Mouse (Mus musculus): ENCODE data around the gene Kalrn. TPM values are rescaled to one million over a fixed set of nuclear protein-coding genes. Genes with fewer than 3 reads are reported as not detected.
"Not testable (repeated sequence)": the region's sequence is repeated elsewhere in the genome, so short reads cannot be mapped to it uniquely, and the experiment has no call there.

Kalrn gene
- polyA plus RNA-seq, 1 experiment from 2014 or later, result 23.7 TPM

- Histone ChIP-seq H3K36me3 (no peaks in the 10 kb centered on the region), H3K4me2 (no peak overlapping the region), H3K27me3 (replicated peaks) (0 out of 2 replicates have a peak, but pooled peaks cover 4% of the 10 kb centered on the region), H3K4me3 (replicated peaks) (no peak overlapping the region), H3K27ac (replicated peaks) (no peak overlapping the region), H3K9ac (replicated peaks) (no peak overlapping the region), H3K4me1 (peaks cover 25% of the 10 kb centered on the region), H3K9me3 (replicated peaks) (no peaks in the 10 kb centered on the region)
- no peak for ATAC-seq (ENCODE audit: low FRiP score)
- WGBS, result 80% methylated on average over 4 of the region's 4 CpGs
Observed at GRCm38 (mm10) chr16:34321066-34321790, 252.1 kb downstream of the Kalrn start.

GRCm38 (mm10) chr16:34320023-34320800 is 253.1 kb downstream of the Kalrn start:
- H3K4me2 ChIP-seq, result no peak overlapping the region
- ATAC-seq (ENCODE audit: low FRiP score), result no peak
- WGBS, result 74% methylated on average over 11 of the region's 11 CpGs
- no peak overlapping the region for H3K4me3 ChIP-seq (replicated peaks)
- no peaks in the 10 kb centered on the region for H3K36me3 ChIP-seq
- H3K9me3 ChIP-seq (replicated peaks), result no peaks in the 10 kb centered on the region
- 0 out of 2 replicates have a peak, but pooled peaks cover 4% of the 10 kb centered on the region for H3K27me3 ChIP-seq (replicated peaks)
- H3K27ac ChIP-seq (replicated peaks), result no peak overlapping the region
- peaks cover 27% of the 10 kb centered on the region for H3K4me1 ChIP-seq
- H3K9ac ChIP-seq (replicated peaks), result no peak overlapping the region

DNA sequence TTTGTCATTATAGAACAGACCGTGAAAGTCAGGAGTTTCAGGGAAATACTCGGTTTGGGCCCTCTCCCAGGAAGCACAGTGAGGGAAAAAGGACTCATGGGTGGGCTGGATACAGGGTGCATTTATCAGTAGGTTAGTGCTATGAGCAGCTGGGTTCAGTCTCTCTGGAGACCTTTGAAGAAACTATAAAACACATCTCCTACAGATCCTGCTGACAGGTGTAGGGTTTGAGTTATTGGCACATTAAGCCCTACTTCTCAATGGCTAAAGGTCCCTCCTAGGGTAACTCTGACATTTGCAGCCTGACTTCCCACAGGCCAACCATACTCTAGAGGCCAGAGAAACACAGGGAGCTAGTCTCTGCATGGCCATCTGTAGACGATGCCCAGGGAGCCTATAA is 256.2 kb downstream of the Kalrn start:
- Histone ChIP-seq H3K4me2 (no peak overlapping the region), H3K9me3 (replicated peaks) (no peaks in the 10 kb centered on the region), H3K9ac (replicated peaks) (no peak overlapping the region), H3K4me3 (replicated peaks) (no peak overlapping the region), H3K27me3 (replicated peaks) (0 out of 2 replicates have a peak, but pooled peaks cover 4% of the 10 kb centered on the region), H3K36me3 (0 out of 2 replicates have a peak, but pooled peaks cover 3% of the 10 kb centered on the region), H3K4me1 (peaks cover 20% of the 10 kb centered on the region), H3K27ac (replicated peaks) (no peak overlapping the region)
- ATAC-seq (ENCODE audit: low FRiP score), result no peak
- 6% methylated on average over 3 of the region's 3 CpGs for WGBS

DNA sequence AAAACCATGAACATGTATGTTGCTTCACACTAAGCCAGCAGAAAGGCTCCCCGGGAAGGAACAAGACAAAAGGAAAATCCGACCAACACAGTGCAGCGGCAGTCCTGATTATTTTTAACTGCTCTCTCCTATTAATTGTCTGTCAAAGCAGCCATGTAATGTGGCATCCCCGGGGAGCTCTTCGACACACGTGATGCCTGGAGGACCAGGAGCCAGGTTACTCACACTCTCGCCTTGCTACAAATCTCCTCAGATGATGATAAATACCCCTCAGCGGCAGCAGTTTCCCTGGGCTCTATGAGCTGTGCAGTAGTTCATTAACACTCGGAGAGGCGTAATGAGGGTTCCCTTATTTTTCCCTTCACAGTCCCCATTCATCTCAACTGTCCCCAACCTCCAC is 257.1 kb downstream of the Kalrn start:
- Histone ChIP-seq H3K9ac (replicated peaks) (no peak overlapping the region), H3K9me3 (replicated peaks) (no peaks in the 10 kb centered on the region), H3K4me1 (peaks cover 27% of the 10 kb centered on the region), H3K4me2 (peak overlapping the region; percentile 9; the same call in 1 of the 2 replicates), H3K27me3 (replicated peaks) (0 out of 2 replicates have a peak, but pooled peaks cover 4% of the 10 kb centered on the region), H3K27ac (replicated peaks) (peak overlapping the region; percentile 71), H3K36me3 (0 out of 2 replicates have a peak, but pooled peaks cover 3% of the 10 kb centered on the region), H3K4me3 (replicated peaks) (no peak overlapping the region)
- peak; percentile 45; the same call in 1 of the 2 replicates for ATAC-seq (ENCODE audit: low FRiP score)
- 23% methylated on average over 10 of the region's 10 CpGs for whole genome bisulfite sequencing

DNA sequence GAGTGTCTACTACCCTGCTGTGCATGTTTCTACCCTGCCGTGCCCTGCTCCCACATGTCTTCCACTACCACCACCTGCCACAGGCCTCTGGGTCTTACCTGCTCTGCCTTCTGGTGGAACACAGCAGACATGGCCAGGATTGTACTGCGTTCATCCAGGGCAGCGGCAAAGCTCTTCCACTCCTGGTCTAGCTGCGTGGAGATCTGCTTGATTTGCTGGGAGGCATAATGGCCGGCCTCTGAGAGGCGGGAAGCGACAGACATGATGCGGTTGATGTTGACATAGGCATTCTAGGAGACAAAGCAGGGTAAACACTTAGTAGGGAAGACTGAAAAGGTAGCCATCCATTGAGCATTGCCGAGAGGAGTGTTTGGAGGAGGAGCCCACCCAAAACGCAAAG is 259.3 kb downstream of the Kalrn start:
- 92% methylated on average over 10 of the region's 10 CpGs for WGBS
- H3K27ac ChIP-seq (replicated peaks), result no peak overlapping the region
- no peak overlapping the region for H3K4me3 ChIP-seq (replicated peaks)
- no peak overlapping the region for H3K4me2 ChIP-seq
- peaks cover 31% of the 10 kb centered on the region for H3K4me1 ChIP-seq
- no peak overlapping the region for H3K9ac ChIP-seq (replicated peaks)
- H3K27me3 ChIP-seq (replicated peaks), result 0 out of 2 replicates have a peak, but pooled peaks cover 4% of the 10 kb centered on the region
- no peaks in the 10 kb centered on the region for H3K9me3 ChIP-seq (replicated peaks)
- peaks cover 13% of the 10 kb centered on the region for H3K36me3 ChIP-seq
- no peak for ATAC-seq (ENCODE audit: low FRiP score)

DNA sequence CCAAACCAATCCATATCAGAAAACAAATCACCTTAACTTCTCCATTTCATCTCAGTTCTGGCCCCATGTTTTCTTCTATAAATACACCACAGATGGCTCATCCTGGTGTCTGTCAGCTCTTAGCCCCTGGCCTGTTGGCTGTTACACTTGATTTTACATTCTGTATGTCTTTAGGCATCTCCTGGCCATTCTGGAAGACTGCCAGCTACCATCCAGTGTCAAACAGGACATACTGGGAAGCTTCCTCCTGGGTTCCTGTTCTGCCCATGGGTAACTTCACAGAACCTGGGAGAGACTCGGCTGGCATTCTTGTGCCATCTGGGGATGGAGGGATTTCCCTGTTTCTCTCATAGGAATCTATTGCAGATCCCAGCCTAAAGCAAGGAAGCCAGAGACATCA is 261.8 kb downstream of the Kalrn start:
- Histone ChIP-seq H3K4me2 (no peak overlapping the region), H3K4me1 (peaks cover 20% of the 10 kb centered on the region), H3K27ac (replicated peaks) (no peak overlapping the region), H3K9ac (replicated peaks) (no peak overlapping the region), H3K27me3 (replicated peaks) (0 out of 2 replicates have a peak, but pooled peaks cover 3% of the 10 kb centered on the region), H3K9me3 (replicated peaks) (no peaks in the 10 kb centered on the region), H3K4me3 (replicated peaks) (no peak overlapping the region), H3K36me3 (peaks cover 26% of the 10 kb centered on the region)
- ATAC-seq (ENCODE audit: low FRiP score), result no peak
- WGBS, result 69% methylated on average over 1 of the region's 1 CpGs

- H3K4me2 ChIP-seq, result no peak overlapping the region
- no peak overlapping the region for H3K27ac ChIP-seq (replicated peaks)
- H3K36me3 ChIP-seq, result peaks cover 26% of the 10 kb centered on the region
- H3K9me3 ChIP-seq (replicated peaks), result no peaks in the 10 kb centered on the region
- WGBS, result 95% methylated on average over 8 of the region's 8 CpGs
- H3K4me3 ChIP-seq (replicated peaks), result no peak overlapping the region
- H3K27me3 ChIP-seq (replicated peaks), result 0 out of 2 replicates have a peak, but pooled peaks cover 3% of the 10 kb centered on the region
- peaks cover 15% of the 10 kb centered on the region for H3K4me1 ChIP-seq
- ATAC-seq (ENCODE audit: low FRiP score), result no peak
- H3K9ac ChIP-seq (replicated peaks), result no peak overlapping the region
Observed at GRCm38 (mm10) chr16:34310363-34310762, 263.0 kb downstream of the Kalrn start.

DNA sequence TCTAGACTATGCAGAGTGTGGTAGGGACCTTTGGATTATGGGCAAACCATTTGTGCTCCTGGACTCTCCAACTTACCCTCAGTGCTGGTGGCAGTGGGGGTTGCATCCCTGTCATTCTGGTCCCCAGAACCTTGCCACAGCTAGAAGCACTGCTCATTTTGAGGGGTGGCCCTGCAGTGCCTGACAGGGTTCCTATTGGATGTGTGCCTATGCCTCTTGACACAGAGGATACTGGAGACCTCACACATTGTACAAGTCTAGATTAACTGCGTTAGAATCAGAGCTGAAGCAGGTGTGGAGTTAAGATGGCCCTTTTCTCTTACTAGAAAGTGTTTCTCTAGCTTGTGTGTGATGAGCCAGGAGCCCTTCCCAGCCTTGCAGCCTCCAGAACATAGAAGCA is 265.0 kb downstream of the Kalrn start:
- peaks cover 15% of the 10 kb centered on the region for H3K4me1 ChIP-seq
- no peak overlapping the region for H3K9ac ChIP-seq (replicated peaks)
- H3K27ac ChIP-seq (replicated peaks), result no peak overlapping the region
- 0 out of 2 replicates have a peak, but pooled peaks cover 3% of the 10 kb centered on the region for H3K27me3 ChIP-seq (replicated peaks)
- no peaks in the 10 kb centered on the region for H3K9me3 ChIP-seq (replicated peaks)
- WGBS, result 76% methylated on average over 1 of the region's 1 CpGs
- no peak overlapping the region for H3K4me3 ChIP-seq (replicated peaks)
- no peak overlapping the region for H3K4me2 ChIP-seq
- H3K36me3 ChIP-seq, result peaks cover 28% of the 10 kb centered on the region
- ATAC-seq (ENCODE audit: low FRiP score), result no peak

DNA sequence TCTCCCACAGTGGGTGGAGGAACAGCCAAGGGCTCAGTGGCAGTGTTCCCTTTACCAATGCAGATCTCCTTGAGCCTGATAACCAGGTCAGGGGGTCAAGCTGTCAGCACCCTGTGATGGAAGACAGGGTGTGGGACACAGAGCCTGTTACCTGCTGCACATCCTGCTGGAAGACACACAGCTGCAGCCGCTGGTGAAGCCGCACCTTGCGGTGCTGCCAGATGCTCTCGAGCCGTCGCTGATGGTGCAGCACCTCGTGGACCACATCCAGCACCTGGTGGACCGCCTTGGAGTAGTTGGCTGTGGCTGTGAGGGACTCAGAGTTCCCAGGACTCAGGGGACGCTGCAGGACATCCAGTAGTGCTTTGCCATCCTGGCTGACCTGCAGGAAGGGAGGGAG is 265.9 kb downstream of the Kalrn start:
- WGBS, result 81% methylated on average over 9 of the region's 9 CpGs
- ATAC-seq (ENCODE audit: low FRiP score), result no peak

DNA sequence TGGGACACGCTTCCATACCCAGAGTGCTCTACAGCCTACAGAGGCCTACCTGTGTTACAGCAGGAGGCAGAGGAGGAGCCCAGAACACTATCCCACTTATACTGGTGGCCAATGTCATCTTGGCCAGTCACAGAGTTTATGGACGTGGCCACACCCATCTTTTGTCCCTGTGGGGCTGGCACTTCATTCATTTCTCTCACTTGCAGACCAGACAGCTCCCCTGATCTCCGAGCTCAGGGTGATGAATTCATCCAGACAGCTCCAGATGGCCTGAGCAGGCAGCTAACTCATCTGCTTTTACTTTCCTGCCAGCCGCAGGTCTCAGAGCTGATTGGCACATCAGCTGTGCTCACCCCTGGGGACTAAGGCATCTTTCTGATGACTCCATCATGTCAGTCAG is 267.7 kb downstream of the Kalrn start:
- H3K4me2 ChIP-seq, result no peak overlapping the region
- WGBS, result 58% methylated on average over 4 of the region's 4 CpGs
- no peak for ATAC-seq (ENCODE audit: low FRiP score)

More for the DNA sequence above, 265.9 kb downstream of the Kalrn start:
- no peak overlapping the region for H3K9ac ChIP-seq (replicated peaks)
- 0 out of 2 replicates have a peak, but pooled peaks cover 3% of the 10 kb centered on the region for H3K27me3 ChIP-seq (replicated peaks)
- no peak overlapping the region for H3K4me3 ChIP-seq (replicated peaks)
- no peak overlapping the region for H3K27ac ChIP-seq (replicated peaks)
- no peaks in the 10 kb centered on the region for H3K9me3 ChIP-seq (replicated peaks)
- peaks cover 15% of the 10 kb centered on the region for H3K4me1 ChIP-seq
- H3K4me2 ChIP-seq, result no peak overlapping the region
- H3K36me3 ChIP-seq, result peaks cover 25% of the 10 kb centered on the region

GRCm38 (mm10) chr16:34303818-34304217 is 269.5 kb downstream of the Kalrn start:
- ATAC-seq (ENCODE audit: low FRiP score); H3K4me1 ChIP-seq; H3K4me3 ChIP-seq (replicated peaks); H3K9me3 ChIP-seq (replicated peaks); H3K27ac ChIP-seq (replicated peaks); H3K27me3 ChIP-seq (replicated peaks); H3K4me2 ChIP-seq; H3K9ac ChIP-seq (replicated peaks): not testable (repeated sequence)
- H3K36me3 ChIP-seq, result peaks cover 15% of the 10 kb centered on the region; the same call in 1 of the 2 replicates
- 75% methylated on average over 4 of the region's 4 CpGs for WGBS

More for the DNA sequence above, 267.7 kb downstream of the Kalrn start:
- Histone ChIP-seq H3K36me3 (peaks cover 25% of the 10 kb centered on the region), H3K9ac (replicated peaks) (no peak overlapping the region), H3K4me3 (replicated peaks) (no peak overlapping the region), H3K9me3 (replicated peaks) (no peaks in the 10 kb centered on the region), H3K27ac (replicated peaks) (no peak overlapping the region), H3K27me3 (replicated peaks) (0 out of 2 replicates have a peak, but pooled peaks cover 3% of the 10 kb centered on the region), H3K4me1 (peaks cover 4% of the 10 kb centered on the region; the same call in 1 of the 2 replicates)

All from neural tube, embryonic 15.5 days (tissue).